ENCODE assay signal across 20 mouse cellular contexts in the genomic region with DNA sequence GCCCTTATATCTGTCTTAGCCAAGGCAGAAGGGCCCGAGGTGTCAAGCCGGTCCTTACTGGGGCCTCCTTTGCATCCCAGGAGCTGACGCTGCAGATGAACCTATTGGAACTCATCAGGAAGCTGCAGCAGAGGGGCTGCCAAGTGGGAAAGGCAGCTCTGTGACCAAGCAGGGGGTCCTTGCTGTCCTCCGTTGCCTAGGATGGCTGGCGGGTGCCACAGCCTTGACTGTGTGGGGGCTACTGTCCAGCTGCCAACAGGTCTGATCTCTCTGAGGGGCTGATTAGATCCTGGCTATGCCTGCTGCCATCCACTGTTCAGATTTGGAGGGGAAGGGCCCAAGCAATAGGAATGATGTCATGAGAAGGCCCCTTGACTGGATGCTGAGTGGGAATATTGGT. TPM values are rescaled to one million over a fixed set of nuclear protein-coding genes. Genes with fewer than 3 reads are reported as not detected.
DNase-seq lines count a peak whose midpoint lies in the region; ATAC-seq lines count a peak whose summit lies in the region.
"Had no signal": no experiment of that assay in that cellular context is flagged by ENCODE, and none has a peak within 500 bp of the region (broad histone marks: within the 10 kb centered on the region; RNA-seq: fewer than 3 reads in every experiment).

No protein-coding gene starts in this region.

- ATAC-seq in hindbrain, embryonic 13.5 days (ENCODE audit: low FRiP score), result no peak
- ATAC-seq in hindbrain, embryonic 14.5 days (ENCODE audit: low FRiP score), result no peak
- ATAC-seq in midbrain, embryonic 16.5 days, result no peak
- ATAC-seq in midbrain, embryonic 13.5 days, result no peak
- ATAC-seq: CD4-positive, CD25-positive, alpha-beta regulatory T cell, adult 4 months; forebrain, postnatal 0 days had no signal

- peaks cover 46% of the 10 kb centered on the region for H3K4me1 ChIP-seq in hindbrain, embryonic 13.5 days (replicated peaks)
- H3K4me1 ChIP-seq in hindbrain, embryonic 14.5 days (replicated peaks; ENCODE audit: control insufficient read depth, insufficient read depth, low read length), result peaks cover 12% of the 10 kb centered on the region
- peaks cover 17% of the 10 kb centered on the region for H3K4me1 ChIP-seq in midbrain, embryonic 16.5 days (ENCODE audit: control insufficient read depth, insufficient read depth, low read length)
- peaks cover 28% of the 10 kb centered on the region for H3K4me1 ChIP-seq in midbrain, embryonic 13.5 days (replicated peaks)

- H3K4me3 ChIP-seq in hindbrain, embryonic 13.5 days, result no peak overlapping the region
- no peak overlapping the region for H3K4me3 ChIP-seq in hindbrain, embryonic 14.5 days (replicated peaks; ENCODE audit: low read length)
- no peak overlapping the region for H3K4me3 ChIP-seq in midbrain, embryonic 16.5 days (ENCODE audit: low read depth, low read length)
- no peak overlapping the region for H3K4me3 ChIP-seq in midbrain, embryonic 13.5 days (replicated peaks)
- H3K4me3 ChIP-seq: embryonic facial prominence, embryonic 12.5 days; heart, embryonic 12.5 days; hindbrain, embryonic 15.5 days had no signal

- H3K9ac ChIP-seq in hindbrain, embryonic 13.5 days, result 0 out of 2 replicates have a peak overlapping the region, but pooled peaks have one; percentile 39
- no peak overlapping the region for H3K9ac ChIP-seq in hindbrain, embryonic 14.5 days
- H3K9ac ChIP-seq in midbrain, embryonic 16.5 days (ENCODE audit: low read depth, low read length), result 0 out of 2 replicates have a peak overlapping the region, but pooled peaks have one; percentile 14
- no peak overlapping the region for H3K9ac ChIP-seq in midbrain, embryonic 13.5 days (replicated peaks)
- H3K9ac ChIP-seq: embryonic facial prominence, embryonic 12.5 days; forebrain, postnatal 0 days; heart, embryonic 12.5 days; hindbrain, embryonic 15.5 days had no signal

- 87% methylated on average over 5 of the region's 5 CpGs for WGBS in hindbrain, embryonic 13.5 days
- 88% methylated on average over 5 of the region's 5 CpGs for WGBS in hindbrain, embryonic 14.5 days
- 88% methylated on average over 5 of the region's 5 CpGs for WGBS in midbrain, embryonic 16.5 days
- WGBS in midbrain, embryonic 13.5 days, result 93% methylated on average over 5 of the region's 5 CpGs

- no peak overlapping the region for H3K27ac ChIP-seq in hindbrain, embryonic 13.5 days
- H3K27ac ChIP-seq in hindbrain, embryonic 14.5 days, result no peak overlapping the region
- no peak overlapping the region for H3K27ac ChIP-seq in midbrain, embryonic 16.5 days (ENCODE audit: low read length)
- H3K27ac ChIP-seq in midbrain, embryonic 13.5 days, result no peak overlapping the region
- H3K27ac ChIP-seq: embryonic facial prominence, embryonic 12.5 days; hindbrain, embryonic 15.5 days had no signal

- H3K9me3 ChIP-seq in hindbrain, embryonic 13.5 days, result no peaks in the 10 kb centered on the region
- no peaks in the 10 kb centered on the region for H3K9me3 ChIP-seq in hindbrain, embryonic 14.5 days (ENCODE audit: control insufficient read depth, low read length)
- H3K9me3 ChIP-seq in midbrain, embryonic 16.5 days (replicated peaks; ENCODE audit: control insufficient read depth, low read length, poor library complexity, severe bottlenecking), result no peaks in the 10 kb centered on the region
- H3K9me3 ChIP-seq in midbrain, embryonic 13.5 days, result no peaks in the 10 kb centered on the region
- H3K9me3 ChIP-seq: embryonic facial prominence, embryonic 12.5 days; G1E; heart, embryonic 12.5 days; hindbrain, embryonic 15.5 days had no signal

- H3K4me2 ChIP-seq in hindbrain, embryonic 13.5 days, result no peak overlapping the region
- no peak overlapping the region for H3K4me2 ChIP-seq in hindbrain, embryonic 14.5 days (replicated peaks)
- H3K4me2 ChIP-seq in midbrain, embryonic 16.5 days (ENCODE audit: low read length), result no peak overlapping the region
- no peak overlapping the region for H3K4me2 ChIP-seq in midbrain, embryonic 13.5 days (replicated peaks)
- H3K4me2 ChIP-seq: embryonic facial prominence, embryonic 12.5 days; heart, embryonic 12.5 days; hindbrain, embryonic 15.5 days had no signal

- H3K27me3 ChIP-seq in hindbrain, embryonic 13.5 days, result no peaks in the 10 kb centered on the region
- no peaks in the 10 kb centered on the region for H3K27me3 ChIP-seq in hindbrain, embryonic 14.5 days (ENCODE audit: control insufficient read depth, insufficient read depth, low read length)
- no peaks in the 10 kb centered on the region for H3K27me3 ChIP-seq in midbrain, embryonic 16.5 days (ENCODE audit: control insufficient read depth, insufficient read depth, low read depth, low read length)
- no peaks in the 10 kb centered on the region for H3K27me3 ChIP-seq in midbrain, embryonic 13.5 days
- H3K27me3 ChIP-seq: embryonic facial prominence, embryonic 12.5 days; heart, embryonic 12.5 days; hindbrain, embryonic 15.5 days had no signal

- peaks cover 47% of the 10 kb centered on the region for H3K36me3 ChIP-seq in hindbrain, embryonic 13.5 days
- peaks cover 45% of the 10 kb centered on the region for H3K36me3 ChIP-seq in hindbrain, embryonic 14.5 days (replicated peaks; ENCODE audit: control insufficient read depth, insufficient read depth)
- peaks cover 16% of the 10 kb centered on the region for H3K36me3 ChIP-seq in midbrain, embryonic 16.5 days (ENCODE audit: control insufficient read depth, insufficient read depth, low read length)
- peaks cover 54% of the 10 kb centered on the region for H3K36me3 ChIP-seq in midbrain, embryonic 13.5 days

- DNase-seq in cerebellum, adult 11-12 months, result peak; percentile 25
- DNase-seq in cerebellum, postnatal 14 days, result no peak
- DNase-seq in hindbrain, embryonic 14.5 days (ENCODE audit: low spot score), result no peak
- DNase-seq in thymus, postnatal 4 days, result peak; percentile 18
- no peak for DNase-seq in thymus, postnatal 10 days (ENCODE audit: low spot score in 2 of 2)
- DNase-seq: adrenal gland, adult 8-10 months; adrenal gland, postnatal 36 days; B cell, adult 2 months; cerebellum, adult 8-10 months; forebrain, postnatal 0 days; gastrocnemius, postnatal 14 days; heart, postnatal 36 days had no signal

RNA-seq across cellular contexts. Expression of a gene that starts 18.1 kb away (rescaled TPM):
- polyA plus RNA-seq in hindbrain, embryonic 13.5 days (2015; fragmentation: Nextera tagmentation; extraction: Ambion mirVana), result 167 and 179 TPM in 2 replicates
- 128 and 156 TPM in 2 replicates for polyA plus RNA-seq in hindbrain, embryonic 14.5 days (2014; fragmentation: Nextera tagmentation; extraction: Ambion mirVana)
- 155 and 157 TPM in 2 replicates for polyA plus RNA-seq in midbrain, embryonic 16.5 days (2015; fragmentation: Nextera tagmentation; extraction: Ambion mirVana)
- polyA plus RNA-seq in midbrain, embryonic 13.5 days (2015; fragmentation: Nextera tagmentation; extraction: Ambion mirVana), result 173 and 179 TPM in 2 replicates

RNA-seq across cellular contexts. Expression of a gene that starts 19.2 kb away (rescaled TPM):
- polyA plus RNA-seq in hindbrain, embryonic 13.5 days (2015; fragmentation: Nextera tagmentation; extraction: Ambion mirVana), result 4.8 TPM in 2 replicates
- polyA plus RNA-seq in hindbrain, embryonic 14.5 days (2014; fragmentation: Nextera tagmentation; extraction: Ambion mirVana), result 2.8 and 3.1 TPM in 2 replicates
- 3.6 and 4.1 TPM in 2 replicates for polyA plus RNA-seq in midbrain, embryonic 16.5 days (2015; fragmentation: Nextera tagmentation; extraction: Ambion mirVana)
- polyA plus RNA-seq in midbrain, embryonic 13.5 days (2015; fragmentation: Nextera tagmentation; extraction: Ambion mirVana), result 4.9 and 5.2 TPM in 2 replicates

RNA-seq across cellular contexts. Expression of a gene that starts 56.6 kb away (rescaled TPM):
- polyA plus RNA-seq in hindbrain, embryonic 13.5 days (2015; fragmentation: Nextera tagmentation; extraction: Ambion mirVana), result 14.0 TPM in 2 replicates
- 22.7 and 26.2 TPM in 2 replicates for polyA plus RNA-seq in hindbrain, embryonic 14.5 days (2014; fragmentation: Nextera tagmentation; extraction: Ambion mirVana)
- polyA plus RNA-seq in midbrain, embryonic 16.5 days (2015; fragmentation: Nextera tagmentation; extraction: Ambion mirVana), result 26.6 and 29.7 TPM in 2 replicates
- 10.4 and 13.4 TPM in 2 replicates for polyA plus RNA-seq in midbrain, embryonic 13.5 days (2015; fragmentation: Nextera tagmentation; extraction: Ambion mirVana)
- polyA plus RNA-seq: CD4-positive, CD25-positive, alpha-beta regulatory T cell, adult 4 months; G1E had no signal

Comparison
In these comparisons a context has a peak if more than half of its experiments do, and no peak if none do; other contexts are left out.
1. DNase-seq: peak in cerebellum, adult 11-12 months (single experiment) and thymus, postnatal 4 days (single experiment); none in cerebellum, postnatal 14 days (0 of 2), hindbrain, embryonic 14.5 days (single experiment) and thymus, postnatal 10 days (0 of 2).
2. H3K9ac ChIP-seq: peak in hindbrain, embryonic 13.5 days (single experiment) and midbrain, embryonic 16.5 days (single experiment); none in hindbrain, embryonic 14.5 days (single experiment) and midbrain, embryonic 13.5 days (single experiment).